Mouse (Mus musculus): ENCODE measurements around the gene Flvcr2.
"Not testable (repeated sequence)": the region's sequence is repeated elsewhere in the genome, so short reads cannot be mapped to it uniquely, and the experiment has no call there.

Gene Flvcr2

GRCm38 (mm10) chr12:85745827-85746695, at the start of gene Flvcr2:
Flvcr2 (plus strand) TSS chr12:85746539.
- peak; percentile 63 for DNase-seq (ENCODE audit: low spot score)

GRCm38 (mm10) chr12:85698179-85698578, 48.2 kb upstream of the Flvcr2 start:
- not testable (repeated sequence) for DNase-seq (ENCODE audit: low spot score)

- DNase-seq (ENCODE audit: low spot score), result no peak
These were observed 46.0 kb upstream of the Flvcr2 start for GRCm38 (mm10) chr12:85700191-85700841.

- DNase-seq (ENCODE audit: low spot score), result no peak
These were observed 45.5 kb upstream of the Flvcr2 start for GRCm38 (mm10) chr12:85700842-85701223.

GRCm38 (mm10) chr12:85702166-85703055, 43.9 kb upstream of the Flvcr2 start:
- DNase-seq (ENCODE audit: low spot score), result no peak

- no peak for DNase-seq (ENCODE audit: low spot score)
These were observed 42.8 kb upstream of the Flvcr2 start for GRCm38 (mm10) chr12:85703507-85703906.

- DNase-seq (ENCODE audit: low spot score), result no peak
These were observed 41.8 kb upstream of the Flvcr2 start for GRCm38 (mm10) chr12:85704566-85704965.

- DNase-seq (ENCODE audit: low spot score), result peak; percentile 31
These were observed 41.1 kb upstream of the Flvcr2 start for GRCm38 (mm10) chr12:85705002-85705830.

GRCm38 (mm10) chr12:85705831-85706530, 40.4 kb upstream of the Flvcr2 start:
- no peak for DNase-seq (ENCODE audit: low spot score)

GRCm38 (mm10) chr12:85706906-85707305, 39.4 kb upstream of the Flvcr2 start:
- no peak for DNase-seq (ENCODE audit: low spot score)

GRCm38 (mm10) chr12:85707391-85707790, 38.9 kb upstream of the Flvcr2 start:
- DNase-seq (ENCODE audit: low spot score), result no peak

- DNase-seq (ENCODE audit: low spot score), result no peak
These were observed 37.8 kb upstream of the Flvcr2 start for GRCm38 (mm10) chr12:85708556-85708955.

- DNase-seq (ENCODE audit: low spot score), result no peak
These were observed 35.6 kb upstream of the Flvcr2 start for GRCm38 (mm10) chr12:85710695-85711094.

GRCm38 (mm10) chr12:85712587-85712986, 33.8 kb upstream of the Flvcr2 start:
- DNase-seq (ENCODE audit: low spot score), result no peak

GRCm38 (mm10) chr12:85714126-85714525, 32.2 kb upstream of the Flvcr2 start:
- no peak for DNase-seq (ENCODE audit: low spot score)

GRCm38 (mm10) chr12:85725306-85725705, 21.0 kb upstream of the Flvcr2 start:
- no peak for DNase-seq (ENCODE audit: low spot score)

- no peak for DNase-seq (ENCODE audit: low spot score)
These were observed 19.5 kb upstream of the Flvcr2 start for GRCm38 (mm10) chr12:85726729-85727397.

- no peak for DNase-seq (ENCODE audit: low spot score)
These were observed 18.2 kb upstream of the Flvcr2 start for GRCm38 (mm10) chr12:85728181-85728580.

GRCm38 (mm10) chr12:85729022-85729944, 17.1 kb upstream of the Flvcr2 start:
- DNase-seq (ENCODE audit: low spot score), result no peak
